Mouse (Mus musculus) ES-Bruce4 (cell line): ENCODE results near the gene Cd24a. TPM values are rescaled to one million over a fixed set of nuclear protein-coding genes. Genes with fewer than 3 reads are reported as not detected.

Experiments
- H3K27ac ChIP-seq: 2 replicates; pipeline ENCODE4 v1.5.1; 2012; ENCODE audit warnings: low read length, inconsistent platforms; ENCODE audit not compliant: insufficient read depth
- H3K27me3 ChIP-seq: 2 replicates; pipeline ENCODE4 v1.6.1; 2012; ENCODE audit warnings: mild to moderate bottlenecking, low read length, inconsistent platforms; ENCODE audit not compliant: control insufficient read depth, poor library complexity, insufficient read depth, severe bottlenecking
- H3K36me3 ChIP-seq: 2 replicates; pipeline ENCODE4 v1.6.1; 2012; ENCODE audit warnings: inconsistent platforms, mild to moderate bottlenecking, low read length, moderate library complexity; ENCODE audit not compliant: control insufficient read depth, poor library complexity, insufficient read depth, severe bottlenecking
- H3K4me1 ChIP-seq: one replicate; pipeline ENCODE4 v1.8.1; 2011; ENCODE audit warnings: low read length; ENCODE audit not compliant: control insufficient read depth, insufficient read depth
- H3K4me3 ChIP-seq: 2 replicates; pipeline ENCODE4 v1.5.1; 2011; ENCODE audit warnings: low read depth, mild to moderate bottlenecking, low read length
- H3K9ac ChIP-seq: 2 replicates; pipeline ENCODE4 v1.6.1; 2012; ENCODE audit warnings: low read depth, mild to moderate bottlenecking, inconsistent platforms; ENCODE audit not compliant: poor library complexity, severe bottlenecking
- H3K9me3 ChIP-seq: replicated peaks from 2 replicates; pipeline ENCODE4 v1.6.1; 2012; ENCODE audit warnings: mild to moderate bottlenecking, low read length, inconsistent platforms; ENCODE audit not compliant: control insufficient read depth, poor library complexity, insufficient read depth, severe bottlenecking
- CTCF ChIP-seq: IDR thresholded peaks from one replicate; pipeline ENCODE4 v1.8.1; 2011; ENCODE audit warnings: low read depth, low read length
- EP300 ChIP-seq: IDR thresholded peaks from 2 replicates; pipeline ENCODE4 v1.6.1; 2011; ENCODE audit warnings: low read depth, low read length; ENCODE audit not compliant: insufficient read depth
- POLR2A ChIP-seq: IDR thresholded peaks from one replicate; pipeline ENCODE4 v1.8.1; 2011; ENCODE audit warnings: low read length; ENCODE audit not compliant: insufficient read depth
- polyA plus RNA-seq: library from polyadenylated mRNA; stranded (reverse); fragments of >200 nt; gene quantifications from 2 replicates; pipeline ENCODE4 v1.2.4, GENCODE M21; 2011; ENCODE audit warnings: low read depth; ENCODE audit not compliant: missing spikeins, insufficient read depth, insufficient read length

The Cd24a gene
- polyA plus RNA-seq, 1 experiment = 126 TPM

DNA sequence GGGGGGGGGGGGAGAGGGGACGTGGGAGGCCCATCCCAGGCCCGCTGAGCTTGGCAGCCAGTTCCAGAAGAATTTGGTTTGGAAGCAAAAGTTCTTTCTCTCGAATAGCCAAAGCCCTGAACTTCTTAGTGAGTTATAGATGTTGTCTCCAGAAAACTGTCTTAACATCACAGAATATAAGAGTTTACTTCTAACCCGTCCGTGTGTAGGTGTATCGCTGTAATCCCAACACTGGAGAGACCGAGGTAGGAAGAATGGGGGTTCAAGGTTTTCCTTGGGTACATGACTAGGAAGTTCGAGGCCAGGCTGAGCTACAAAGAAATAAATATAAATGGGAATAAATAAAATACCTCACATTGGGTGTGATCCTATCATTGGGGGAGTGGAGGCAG is 36.9 kb upstream of the Cd24a start:
- TF ChIP-seq EP300 = no peak
- no peak for TF ChIP-seq CTCF
- Histone ChIP-seq H3K9me3 (no peaks in the 10 kb centered on the region), H3K4me3 (no peak overlapping the region), H3K4me1 (no peaks in the 10 kb centered on the region), H3K9ac (no peak overlapping the region), H3K27me3 (no peaks in the 10 kb centered on the region), H3K27ac (no peak overlapping the region), H3K36me3 (no peaks in the 10 kb centered on the region)

DNA sequence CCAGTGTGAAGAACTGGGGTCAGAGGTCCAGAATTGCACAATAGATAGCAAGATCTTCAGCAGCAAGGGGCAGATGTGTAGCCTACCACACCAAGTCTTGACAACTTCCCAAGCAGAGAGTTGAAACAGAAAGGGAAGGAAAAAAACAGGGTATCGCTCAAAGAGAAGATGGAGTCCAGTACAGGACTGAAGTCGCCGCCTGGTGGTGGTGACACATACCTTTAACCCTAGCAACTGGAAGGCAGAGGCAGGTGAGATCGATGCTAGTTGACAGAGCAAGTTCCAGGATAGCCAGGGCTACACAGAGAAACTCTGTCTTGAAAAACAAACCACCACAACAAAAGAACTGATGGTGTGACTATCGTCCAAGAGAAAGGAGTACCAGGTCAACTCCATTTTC is 28.7 kb upstream of the Cd24a start:
- Histone ChIP-seq H3K4me3 (no peak overlapping the region), H3K9me3 (no peaks in the 10 kb centered on the region), H3K4me1 (peaks cover 2% of the 10 kb centered on the region), H3K27me3 (no peaks in the 10 kb centered on the region), H3K9ac (no peak overlapping the region), H3K36me3 (no peaks in the 10 kb centered on the region), H3K27ac (no peak overlapping the region)
- TF ChIP-seq CTCF (peak; percentile 65), EP300 (no peak), POLR2A (no peak)

DNA sequence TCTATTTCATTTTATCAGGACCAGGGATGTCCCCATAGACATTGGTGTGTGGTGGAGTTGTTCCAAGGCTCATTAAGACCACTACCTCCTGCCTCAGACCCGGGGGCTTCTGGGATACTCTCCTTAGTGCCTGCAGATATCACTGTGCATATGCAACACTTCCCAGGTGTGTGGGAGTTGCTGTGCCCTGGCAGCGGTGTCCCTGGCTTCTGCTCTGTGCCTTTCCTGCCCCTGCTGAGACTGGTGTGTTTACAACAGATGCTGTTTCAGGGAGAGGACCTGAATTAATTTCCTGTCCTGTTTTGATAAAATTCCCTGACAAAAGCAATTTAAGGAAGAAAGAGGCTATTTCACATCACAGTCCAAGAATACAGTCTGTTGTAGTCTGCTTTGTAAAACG is 27.2 kb upstream of the Cd24a start:
- Histone ChIP-seq H3K27ac (peak overlapping the region; percentile 81), H3K4me3 (no peak overlapping the region)
- no peak for TF ChIP-seq CTCF
- peak; percentile 81 for TF ChIP-seq EP300

DNA sequence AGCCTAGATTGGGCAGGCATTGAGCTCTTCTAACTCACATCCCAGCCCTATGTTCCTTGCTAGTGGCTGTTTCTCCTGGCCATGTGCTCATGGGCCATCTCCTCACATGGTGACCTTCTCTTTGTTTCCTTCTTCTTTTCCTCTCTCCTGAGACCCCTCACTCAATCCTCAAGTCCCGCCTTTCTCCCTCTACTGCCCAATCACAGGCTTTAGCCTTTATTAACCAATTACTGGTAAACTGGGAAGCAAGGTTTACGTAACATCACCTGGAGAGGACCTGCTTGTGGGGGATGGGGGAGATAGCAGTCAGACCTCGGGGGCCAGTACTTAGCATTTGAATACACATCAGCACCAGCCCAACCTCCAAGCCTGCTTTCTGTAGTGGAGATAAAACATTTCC is 26.7 kb upstream of the Cd24a start:
- Histone ChIP-seq H3K27me3 (no peaks in the 10 kb centered on the region), H3K4me3 (no peak overlapping the region), H3K9ac (peak overlapping the region; percentile 37; the same call in 1 of the 2 replicates), H3K4me1 (peaks cover 2% of the 10 kb centered on the region), H3K36me3 (no peaks in the 10 kb centered on the region), H3K9me3 (no peaks in the 10 kb centered on the region), H3K27ac (peak overlapping the region; percentile 81)
- TF ChIP-seq POLR2A (no peak), EP300 (peak; percentile 97), CTCF (no peak)

More for the DNA sequence above, 27.2 kb upstream of the Cd24a start:
- Histone ChIP-seq H3K4me1 (peaks cover 2% of the 10 kb centered on the region), H3K27me3 (no peaks in the 10 kb centered on the region), H3K9ac (peak overlapping the region; percentile 37; the same call in 1 of the 2 replicates), H3K9me3 (no peaks in the 10 kb centered on the region), H3K36me3 (no peaks in the 10 kb centered on the region)

DNA sequence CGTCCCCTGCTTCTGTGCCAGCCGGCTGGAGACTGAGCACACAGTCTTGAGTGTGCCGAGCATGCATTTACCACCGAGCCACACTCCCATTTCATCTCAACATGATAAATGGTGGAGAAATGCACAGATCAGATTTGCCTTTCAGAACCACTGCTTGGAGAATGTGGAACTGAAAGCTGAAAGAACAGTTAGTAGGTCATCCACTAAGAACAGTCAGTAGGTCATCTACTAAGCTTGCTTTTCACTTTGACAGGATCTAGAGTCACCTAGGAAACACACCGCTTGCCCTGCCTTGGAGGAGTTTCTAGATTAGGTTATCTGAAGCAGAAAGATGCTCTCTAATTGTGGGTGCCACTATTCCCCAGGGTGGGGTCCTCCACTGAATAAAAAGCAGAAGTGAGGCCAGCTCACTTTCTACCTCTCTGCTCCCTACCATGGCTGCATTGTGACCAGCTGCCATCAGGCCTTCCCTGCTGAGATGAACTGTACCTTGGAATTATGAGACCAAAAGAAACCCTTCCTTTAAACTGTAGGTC is 20.4 kb upstream of the Cd24a start:
- TF ChIP-seq EP300 = no peak
- no peak for TF ChIP-seq POLR2A
- no peak for TF ChIP-seq CTCF
- Histone ChIP-seq H3K9me3 (no peaks in the 10 kb centered on the region), H3K4me1 (no peaks in the 10 kb centered on the region), H3K36me3 (no peaks in the 10 kb centered on the region), H3K4me3 (no peak overlapping the region), H3K27ac (no peak overlapping the region), H3K9ac (no peak overlapping the region), H3K27me3 (no peaks in the 10 kb centered on the region)

DNA sequence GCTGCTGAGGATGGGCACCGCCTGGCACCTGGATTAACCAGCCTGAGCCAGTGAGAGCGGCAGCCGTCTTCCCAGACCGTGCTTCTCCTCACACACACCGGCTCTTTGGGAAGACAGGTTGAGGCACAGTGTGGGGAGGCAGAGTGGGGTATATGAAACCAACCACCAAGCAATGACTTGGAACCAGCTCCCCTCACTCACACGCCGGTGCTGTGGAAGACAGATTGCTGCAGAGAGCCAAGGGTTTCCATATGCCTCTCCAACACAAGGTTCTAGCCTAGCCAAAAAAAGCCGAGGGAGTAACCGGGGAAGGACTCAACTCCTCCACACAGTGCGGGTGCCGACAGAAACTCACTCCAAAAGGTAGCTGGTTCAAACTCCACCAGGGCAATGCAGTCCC is 18.8 kb upstream of the Cd24a start:
- TF ChIP-seq POLR2A = no peak
- no peak for TF ChIP-seq CTCF
- TF ChIP-seq EP300 = no peak
- H3K9ac ChIP-seq = 0 out of 2 replicates have a peak overlapping the region, but pooled peaks have one; percentile 4

More for the DNA sequence above, 18.8 kb upstream of the Cd24a start:
- peak overlapping the region; percentile 22 for H3K4me3 ChIP-seq
- no peaks in the 10 kb centered on the region for H3K27me3 ChIP-seq
- no peaks in the 10 kb centered on the region for H3K9me3 ChIP-seq
- H3K27ac ChIP-seq = no peak overlapping the region
- H3K4me1 ChIP-seq = no peaks in the 10 kb centered on the region
- H3K36me3 ChIP-seq = no peaks in the 10 kb centered on the region
